Mouse (Mus musculus) bone marrow, adult 2 months (tissue): ENCODE results near the gene Itgb4.

Experiments
- CTCF ChIP-seq: fragments of 200-500 bp; IDR thresholded peaks from 2 replicates; pipeline ENCODE4 v1.5.1; 2011; ENCODE audit warnings: low read length, control low read depth; ENCODE audit not compliant: control insufficient read depth, insufficient read depth
- POLR2A ChIP-seq: fragments of 200-500 bp; IDR thresholded peaks from 2 replicates; pipeline ENCODE4 v1.6.1; 2011; ENCODE audit warnings: low read depth, mild to moderate bottlenecking, control low read depth, low read length, borderline replicate concordance; ENCODE audit not compliant: control insufficient read depth

GRCm38 (mm10) chr11:116034584-116034983, 60.1 kb downstream of the Itgb4 start:
- TF ChIP-seq POLR2A = no peak
- TF ChIP-seq CTCF = no peak
